Mouse (Mus musculus): Measurements from ENCODE around the gene Zswim2.
"Not testable (repeated sequence)": the region's sequence is repeated elsewhere in the genome, so short reads cannot be mapped to it uniquely, and the experiment has no call there.

The Zswim2 gene

DNA sequence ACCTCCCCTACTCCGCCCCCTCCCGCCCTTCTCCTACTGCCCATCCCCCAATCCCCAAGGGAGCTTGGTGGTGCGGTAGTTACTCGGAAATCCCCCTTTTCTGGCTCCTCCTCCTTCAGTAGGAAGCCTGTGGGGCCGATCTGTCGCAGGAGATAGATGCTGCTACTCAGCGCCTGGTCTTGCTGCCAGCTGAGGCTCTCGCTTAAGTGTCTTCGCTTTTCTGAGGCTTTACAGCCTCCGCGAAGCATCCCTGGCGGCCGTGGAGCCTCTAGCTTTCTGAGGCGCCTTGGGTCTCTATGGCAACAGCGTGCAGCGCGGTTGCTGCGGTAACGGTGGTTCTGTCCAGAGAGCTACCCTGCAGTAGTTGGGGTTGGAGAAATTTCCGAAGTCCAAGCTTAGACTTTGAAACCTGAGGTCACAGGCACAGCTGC is at the start of gene Zswim2:
Gene Zswim2, minus strand, starts transcription at position 298 of the 431 bp plus-strand sequence.
- peak; percentile 45 for DNase-seq (ENCODE audit: low read depth, low spot score)

- DNase-seq (ENCODE audit: low read depth, low spot score) = not testable (repeated sequence)
Measured at GRCm38 (mm10) chr2:83990253-83990652, 49.2 kb upstream of the Zswim2 start, which contains the start of gene Gm13691. Gm13691 (plus strand) TSS chr2:83990553.

DNA sequence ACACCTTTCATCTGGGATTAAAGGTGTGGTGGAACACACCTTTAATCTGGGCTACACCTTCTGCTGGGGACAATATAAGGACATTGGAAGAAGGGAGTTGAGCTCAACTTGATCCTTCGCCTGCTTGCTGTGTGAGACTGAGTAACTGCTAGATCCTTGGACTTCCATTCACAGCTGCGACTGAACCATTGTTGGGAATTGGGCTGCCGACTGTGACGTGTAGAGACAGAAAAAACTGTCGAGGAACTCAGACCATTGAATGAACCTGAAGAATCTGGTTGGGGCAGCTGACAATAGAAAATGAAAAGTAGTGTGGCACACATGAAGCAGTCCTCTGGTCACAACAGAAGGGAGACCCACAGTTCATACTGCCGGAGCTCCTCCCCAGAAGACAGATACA is 43.4 kb upstream of the Zswim2 start, which contains the start of gene Gm13697:
Gene Gm13697, plus strand, starts transcription at position 301 of the 400 bp plus-strand sequence.
- not testable (repeated sequence) for DNase-seq (ENCODE audit: low read depth, low spot score)

GRCm38 (mm10) chr2:83978633-83979032 is 37.6 kb upstream of the Zswim2 start, which contains the start of gene Gm13694:
Gm13694 (plus strand) TSS chr2:83978933.
- not testable (repeated sequence) for DNase-seq (ENCODE audit: low read depth, low spot score)

DNA sequence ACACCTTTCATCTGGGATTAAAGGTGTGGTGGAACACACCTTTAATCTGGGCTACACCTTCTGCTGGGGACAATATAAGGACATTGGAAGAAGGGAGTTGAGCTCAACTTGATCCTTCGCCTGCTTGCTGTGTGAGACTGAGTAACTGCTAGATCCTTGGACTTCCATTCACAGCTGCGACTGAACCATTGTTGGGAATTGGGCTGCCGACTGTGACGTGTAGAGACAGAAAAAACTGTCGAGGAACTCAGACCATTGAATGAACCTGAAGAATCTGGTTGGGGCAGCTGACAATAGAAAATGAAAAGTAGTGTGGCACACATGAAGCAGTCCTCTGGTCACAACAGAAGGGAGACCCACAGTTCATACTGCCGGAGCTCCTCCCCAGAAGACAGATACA is 31.8 kb upstream of the Zswim2 start, which contains the start of gene Gm13696:
Gene Gm13696, plus strand, starts transcription at position 301 of the 400 bp plus-strand sequence.
- not testable (repeated sequence) for DNase-seq (ENCODE audit: low read depth, low spot score)

DNA sequence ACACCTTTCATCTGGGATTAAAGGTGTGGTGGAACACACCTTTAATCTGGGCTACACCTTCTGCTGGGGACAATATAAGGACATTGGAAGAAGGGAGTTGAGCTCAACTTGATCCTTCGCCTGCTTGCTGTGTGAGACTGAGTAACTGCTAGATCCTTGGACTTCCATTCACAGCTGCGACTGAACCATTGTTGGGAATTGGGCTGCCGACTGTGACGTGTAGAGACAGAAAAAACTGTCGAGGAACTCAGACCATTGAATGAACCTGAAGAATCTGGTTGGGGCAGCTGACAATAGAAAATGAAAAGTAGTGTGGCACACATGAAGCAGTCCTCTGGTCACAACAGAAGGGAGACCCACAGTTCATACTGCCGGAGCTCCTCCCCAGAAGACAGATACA is 26.0 kb upstream of the Zswim2 start, which contains the start of gene Gm13695:
Gene Gm13695, plus strand, starts transcription at position 301 of the 400 bp plus-strand sequence.
- not testable (repeated sequence) for DNase-seq (ENCODE audit: low read depth, low spot score)

DNA sequence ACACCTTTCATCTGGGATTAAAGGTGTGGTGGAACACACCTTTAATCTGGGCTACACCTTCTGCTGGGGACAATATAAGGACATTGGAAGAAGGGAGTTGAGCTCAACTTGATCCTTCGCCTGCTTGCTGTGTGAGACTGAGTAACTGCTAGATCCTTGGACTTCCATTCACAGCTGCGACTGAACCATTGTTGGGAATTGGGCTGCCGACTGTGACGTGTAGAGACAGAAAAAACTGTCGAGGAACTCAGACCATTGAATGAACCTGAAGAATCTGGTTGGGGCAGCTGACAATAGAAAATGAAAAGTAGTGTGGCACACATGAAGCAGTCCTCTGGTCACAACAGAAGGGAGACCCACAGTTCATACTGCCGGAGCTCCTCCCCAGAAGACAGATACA is 20.2 kb upstream of the Zswim2 start, which contains the start of gene Gm13693:
Gene Gm13693, plus strand, starts transcription at position 301 of the 400 bp plus-strand sequence.
- DNase-seq (ENCODE audit: low read depth, low spot score) = not testable (repeated sequence)

- not testable (repeated sequence) for DNase-seq (ENCODE audit: low read depth, low spot score)
Measured at GRCm38 (mm10) chr2:83955393-83955792, 14.4 kb upstream of the Zswim2 start, which contains the start of gene Gm13698. Gm13698 (plus strand) TSS chr2:83955693.

DNA sequence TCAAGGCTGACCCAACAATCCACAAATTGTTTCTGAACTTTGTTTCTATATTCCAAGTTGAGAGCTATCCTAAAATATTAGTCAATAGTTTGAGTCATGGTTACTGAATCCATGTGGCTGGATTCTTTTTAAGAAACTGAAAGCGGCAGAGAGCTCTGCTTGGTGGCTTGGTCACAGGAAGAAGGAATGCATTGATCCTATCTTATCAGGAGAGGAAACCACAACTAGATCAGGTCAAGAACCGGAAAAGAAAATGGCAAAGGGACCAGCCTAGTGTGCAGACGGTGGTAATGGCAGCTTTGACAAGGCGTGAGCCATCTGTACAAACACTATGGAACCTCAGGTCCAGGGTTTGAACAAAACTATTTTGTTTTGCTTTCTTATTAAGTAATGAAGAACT is 764 bp upstream of the Zswim2 start:
- no peak for DNase-seq (ENCODE audit: low read depth, low spot score)

DNA sequence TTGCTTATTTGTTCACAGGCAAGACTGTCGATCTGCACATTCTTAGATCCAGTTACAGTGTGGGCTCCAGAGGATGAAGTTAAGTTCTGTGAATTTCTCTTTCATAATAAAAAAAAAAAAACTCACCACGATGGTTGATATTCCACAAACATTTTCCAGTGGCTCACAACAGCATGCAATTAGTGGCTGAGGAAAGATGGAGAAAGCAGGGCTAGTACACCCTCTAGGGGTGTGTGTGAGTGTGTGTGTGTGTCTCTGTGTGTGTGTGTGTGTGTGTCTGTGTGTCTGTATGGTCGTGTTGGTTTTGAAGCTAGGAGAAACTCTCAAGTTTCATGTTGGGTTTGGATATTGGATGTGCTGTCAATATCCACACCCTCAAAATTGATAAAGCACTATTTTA is 350 bp upstream of the Zswim2 start:
- DNase-seq (ENCODE audit: low read depth, low spot score) = no peak

DNA sequence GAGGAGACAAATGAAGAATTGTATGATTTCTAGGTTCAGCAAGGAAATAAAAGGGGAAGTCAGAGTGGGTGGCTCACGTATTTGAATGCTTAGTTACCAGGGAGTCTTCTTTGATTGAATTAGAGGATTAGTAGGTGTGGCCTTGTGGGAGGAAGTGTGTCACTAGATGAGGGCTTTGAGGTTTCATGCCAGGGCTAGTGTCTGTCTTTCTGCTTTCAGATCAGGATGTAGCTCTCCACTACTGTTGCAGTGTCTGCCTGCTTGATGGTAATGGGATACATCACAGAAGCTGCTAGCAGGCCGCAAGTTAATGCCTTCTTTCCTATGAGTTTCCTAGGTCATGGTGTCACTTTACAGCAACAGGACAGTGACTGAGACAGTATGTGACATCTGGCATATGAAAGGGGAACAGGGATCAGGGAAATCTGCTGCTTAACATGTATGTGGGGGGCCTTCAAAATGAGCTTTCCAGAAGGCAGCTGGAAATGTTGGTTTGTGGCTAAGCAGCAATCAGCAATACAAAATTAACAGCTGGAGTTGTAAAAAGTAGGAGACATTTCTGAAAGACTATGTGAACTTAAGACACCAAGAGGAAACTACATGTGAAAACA is 11.4 kb downstream of the Zswim2 start:
- peak; percentile 50 for DNase-seq (ENCODE audit: low read depth, low spot score)

- no peak for DNase-seq (ENCODE audit: low read depth, low spot score)
Measured at GRCm38 (mm10) chr2:83901896-83902540, 39.0 kb downstream of the Zswim2 start.

DNA sequence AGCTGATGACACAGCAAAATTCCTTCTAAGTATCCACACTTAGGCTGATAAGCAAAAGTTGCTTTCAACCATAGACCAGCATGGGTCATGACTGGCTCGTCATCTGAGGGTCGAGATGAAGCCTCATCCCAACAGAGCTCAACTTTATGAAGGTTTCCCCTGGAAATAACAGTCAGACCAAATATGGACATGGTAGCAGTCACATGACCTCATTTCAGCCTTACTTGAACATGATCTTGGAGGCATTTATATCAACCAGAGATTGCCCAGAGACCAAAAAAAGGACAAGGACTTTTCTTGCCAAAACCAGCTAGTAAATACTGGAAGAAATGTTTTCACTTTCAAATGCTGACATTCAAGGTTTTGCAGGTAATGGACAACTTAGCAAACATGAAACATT is 47.3 kb downstream of the Zswim2 start:
- DNase-seq (ENCODE audit: low read depth, low spot score) = no peak

- no peak for DNase-seq (ENCODE audit: low read depth, low spot score)
Measured at GRCm38 (mm10) chr2:83883850-83884420, 57.1 kb downstream of the Zswim2 start.

Data from CD4-positive, CD25-positive, alpha-beta regulatory T cell, adult 2 months (primary cell).